Mouse (Mus musculus): ENCODE measurements at regions not wholly inside any gene's neighbourhood (a gene's known extent, or its start where the extent isn't known, plus 50 kb on each side); places are given as distances from the start of the nearest gene placed in this dataset.

DNA sequence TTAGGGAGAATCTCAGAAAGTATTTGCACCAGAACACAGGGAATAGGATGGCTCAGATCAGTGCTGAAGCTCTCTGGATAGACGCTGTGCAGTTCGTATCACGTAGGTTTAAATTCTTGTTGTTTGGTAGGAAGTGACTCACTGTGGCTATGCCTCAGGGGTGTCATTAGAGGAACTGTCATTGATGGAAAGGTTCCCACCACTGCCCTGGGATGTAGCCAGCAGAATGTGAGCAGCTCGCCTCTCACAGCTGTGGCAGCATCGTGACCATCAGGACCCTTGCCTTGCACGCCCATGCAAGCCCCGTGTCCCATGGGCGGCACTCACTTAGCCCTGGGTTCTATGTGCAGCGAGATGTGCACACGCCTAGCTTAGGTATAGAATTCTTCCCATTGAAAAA is 651.6 kb upstream of the Gm19410 start:
- H3K9ac ChIP-seq (ENCODE audit: low read depth, low read length): no peak overlapping the region
- no peaks in the 10 kb centered on the region for H3K9me3 ChIP-seq (ENCODE audit: control insufficient read depth, low read length)
- H3K4me2 ChIP-seq (ENCODE audit: low read depth, low read length): no peak overlapping the region
- no peak for ATAC-seq
- 70% methylated on average over 10 of the region's 10 CpGs for WGBS
- H3K4me3 ChIP-seq (ENCODE audit: low read length): no peak overlapping the region
- peaks cover 3% of the 10 kb centered on the region; the same call in 1 of the 2 replicates for H3K4me1 ChIP-seq (ENCODE audit: control insufficient read depth, insufficient read depth, low read length)
- no peak overlapping the region for H3K27ac ChIP-seq (ENCODE audit: low read length)
- no peaks in the 10 kb centered on the region for H3K27me3 ChIP-seq (replicated peaks; ENCODE audit: control insufficient read depth, insufficient read depth, low read length)
- H3K36me3 ChIP-seq (ENCODE audit: control insufficient read depth, insufficient read depth, low read length): no peaks in the 10 kb centered on the region

DNA sequence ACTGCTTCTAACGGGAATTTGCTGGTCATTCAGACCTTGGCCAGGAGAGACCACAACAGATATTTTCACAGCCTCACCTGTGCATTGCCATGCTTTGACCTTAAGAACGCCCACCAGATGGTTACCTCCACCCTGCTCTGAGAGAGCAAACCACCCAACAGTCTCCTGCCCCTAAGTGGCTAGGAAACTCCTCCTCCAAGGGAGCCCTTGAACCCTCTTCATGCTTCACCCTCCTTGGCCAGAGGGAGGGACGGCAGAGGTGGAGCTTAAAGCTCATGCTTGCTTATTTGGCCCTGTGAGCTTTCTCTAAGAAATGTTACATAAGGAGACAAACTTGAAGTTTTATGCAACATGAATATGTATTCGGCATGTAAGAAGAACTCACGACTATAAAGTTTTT is 645.0 kb upstream of the Gm19410 start:
- no peak overlapping the region for H3K9ac ChIP-seq (ENCODE audit: low read depth, low read length)
- no peaks in the 10 kb centered on the region for H3K36me3 ChIP-seq (ENCODE audit: control insufficient read depth, insufficient read depth, low read length)
- no peak for ATAC-seq
- 70% methylated on average over 5 of the region's 5 CpGs for WGBS
- H3K4me3 ChIP-seq (ENCODE audit: low read length): no peak overlapping the region
- H3K4me2 ChIP-seq (ENCODE audit: low read depth, low read length): no peak overlapping the region
- no peak overlapping the region for H3K27ac ChIP-seq (ENCODE audit: low read length)
- no peaks in the 10 kb centered on the region for H3K27me3 ChIP-seq (replicated peaks; ENCODE audit: control insufficient read depth, insufficient read depth, low read length)
- H3K9me3 ChIP-seq (ENCODE audit: control insufficient read depth, low read length): no peaks in the 10 kb centered on the region
- no peaks in the 10 kb centered on the region for H3K4me1 ChIP-seq (ENCODE audit: control insufficient read depth, insufficient read depth, low read length)

DNA sequence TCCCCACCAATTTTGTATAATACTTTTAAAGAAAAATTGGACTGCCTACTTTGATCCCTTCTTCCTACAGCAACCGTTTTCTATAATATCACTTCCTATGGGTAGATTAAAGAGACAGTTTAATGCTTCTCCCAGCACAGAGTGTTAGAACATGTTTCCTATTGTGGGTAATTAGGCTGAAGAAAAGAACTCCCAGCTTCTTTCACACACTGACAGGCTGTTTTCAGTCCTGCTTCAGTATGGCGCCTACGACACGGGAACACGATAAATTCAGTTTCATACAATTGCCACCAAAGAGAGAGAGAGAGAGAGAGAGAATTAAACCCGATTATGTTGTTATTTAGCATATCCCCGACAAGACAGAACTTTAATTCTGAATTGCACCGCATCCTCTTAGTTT is 644.5 kb upstream of the Gm19410 start:
- no peak overlapping the region for H3K4me2 ChIP-seq (ENCODE audit: low read depth, low read length)
- H3K9ac ChIP-seq (ENCODE audit: low read depth, low read length): no peak overlapping the region
- H3K27ac ChIP-seq (ENCODE audit: low read length): no peak overlapping the region
- no peak for ATAC-seq
- no peaks in the 10 kb centered on the region for H3K27me3 ChIP-seq (replicated peaks; ENCODE audit: control insufficient read depth, insufficient read depth, low read length)
- no peaks in the 10 kb centered on the region for H3K4me1 ChIP-seq (ENCODE audit: control insufficient read depth, insufficient read depth, low read length)
- H3K9me3 ChIP-seq (ENCODE audit: control insufficient read depth, low read length): no peaks in the 10 kb centered on the region
- no peaks in the 10 kb centered on the region for H3K36me3 ChIP-seq (ENCODE audit: control insufficient read depth, insufficient read depth, low read length)
- WGBS: 93% methylated on average over 8 of the region's 8 CpGs
- no peak overlapping the region for H3K4me3 ChIP-seq (ENCODE audit: low read length)

DNA sequence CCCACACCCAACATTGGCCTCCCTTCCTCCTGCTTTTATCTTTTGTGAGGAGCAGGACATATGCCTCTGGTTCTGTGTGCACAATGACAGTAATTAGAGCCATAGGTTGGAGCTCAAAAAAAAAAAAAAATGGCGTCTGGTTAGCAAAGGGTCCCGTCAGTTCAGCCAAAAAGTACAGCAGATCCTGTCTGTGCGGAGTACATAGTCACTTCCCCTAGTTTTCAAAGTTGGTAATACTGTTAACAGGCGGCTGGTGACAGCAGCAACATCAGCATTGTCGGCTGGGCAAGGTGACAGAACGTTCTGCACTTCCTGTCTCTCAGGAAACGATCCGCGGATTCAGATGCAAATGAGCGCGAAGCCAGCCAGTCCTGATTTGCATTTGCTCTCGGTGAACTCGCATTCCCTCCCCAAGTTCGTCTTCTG is 642.4 kb upstream of the Gm19410 start:
- Histone ChIP-seq H3K4me2 (ENCODE audit: low read depth, low read length) (peak overlapping the region; percentile 32), H3K4me1 (ENCODE audit: control insufficient read depth, insufficient read depth, low read length) (no peaks in the 10 kb centered on the region), H3K9ac (ENCODE audit: low read depth, low read length) (peak overlapping the region; percentile 2), H3K27me3 (replicated peaks; ENCODE audit: control insufficient read depth, insufficient read depth, low read length) (no peaks in the 10 kb centered on the region), H3K36me3 (ENCODE audit: control insufficient read depth, insufficient read depth, low read length) (no peaks in the 10 kb centered on the region), H3K27ac (ENCODE audit: low read length) (no peak overlapping the region), H3K4me3 (ENCODE audit: low read length) (peak overlapping the region; percentile 4), H3K9me3 (ENCODE audit: control insufficient read depth, low read length) (no peaks in the 10 kb centered on the region)
- 12% methylated on average over 14 of the region's 14 CpGs for WGBS
- no peak for ATAC-seq

DNA sequence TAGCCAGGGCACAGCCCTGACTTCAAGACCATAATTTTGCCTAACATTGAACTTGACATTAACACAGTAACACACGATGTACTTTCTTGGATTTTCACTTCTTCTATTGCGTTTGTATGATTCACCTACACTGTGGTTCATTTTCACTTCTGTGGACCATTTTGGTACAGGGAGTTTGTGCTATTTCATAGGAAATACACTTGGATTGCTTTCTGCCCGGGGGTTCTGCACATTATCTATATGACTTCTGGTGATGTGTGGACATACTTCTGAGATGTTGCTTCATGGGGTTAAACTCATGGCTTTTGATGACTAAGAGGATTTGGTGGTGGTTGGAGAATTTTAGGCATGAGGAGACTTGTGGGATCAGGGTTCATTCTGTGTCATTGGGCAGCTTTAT is 640.4 kb upstream of the Gm19410 start:
- no peaks in the 10 kb centered on the region for H3K36me3 ChIP-seq (ENCODE audit: control insufficient read depth, insufficient read depth, low read length)
- no peak for ATAC-seq
- no peaks in the 10 kb centered on the region for H3K9me3 ChIP-seq (ENCODE audit: control insufficient read depth, low read length)
- 83% methylated on average over 3 of the region's 3 CpGs for WGBS
- H3K4me1 ChIP-seq (ENCODE audit: control insufficient read depth, insufficient read depth, low read length): no peaks in the 10 kb centered on the region
- no peak overlapping the region for H3K4me2 ChIP-seq (ENCODE audit: low read depth, low read length)
- no peaks in the 10 kb centered on the region for H3K27me3 ChIP-seq (replicated peaks; ENCODE audit: control insufficient read depth, insufficient read depth, low read length)
- H3K9ac ChIP-seq (ENCODE audit: low read depth, low read length): no peak overlapping the region
- H3K27ac ChIP-seq (ENCODE audit: low read length): no peak overlapping the region
- no peak overlapping the region for H3K4me3 ChIP-seq (ENCODE audit: low read length)

DNA sequence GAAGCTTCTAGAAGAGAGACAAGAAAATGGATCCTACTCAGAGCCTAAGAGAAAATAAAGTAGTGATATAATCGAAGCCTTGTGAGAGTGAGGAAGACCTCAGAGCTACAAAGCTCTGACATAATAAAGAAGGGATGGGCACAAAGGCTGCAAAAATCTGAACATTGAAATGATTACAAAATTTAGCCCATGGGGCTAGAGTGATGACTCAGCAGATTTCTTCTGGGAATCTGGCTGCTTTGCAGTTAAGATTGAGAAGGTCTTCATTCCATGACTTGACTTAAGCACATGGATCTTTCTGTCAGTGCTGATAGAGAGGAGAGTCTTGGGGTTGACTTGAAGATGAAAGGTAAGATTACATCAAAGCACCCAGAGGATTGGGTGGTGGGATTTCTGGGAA is 633.3 kb upstream of the Gm19410 start:
- no peak for ATAC-seq
- WGBS: 94% methylated on average over 1 of the region's 1 CpGs
- H3K9me3 ChIP-seq (ENCODE audit: control insufficient read depth, low read length): no peaks in the 10 kb centered on the region

DNA sequence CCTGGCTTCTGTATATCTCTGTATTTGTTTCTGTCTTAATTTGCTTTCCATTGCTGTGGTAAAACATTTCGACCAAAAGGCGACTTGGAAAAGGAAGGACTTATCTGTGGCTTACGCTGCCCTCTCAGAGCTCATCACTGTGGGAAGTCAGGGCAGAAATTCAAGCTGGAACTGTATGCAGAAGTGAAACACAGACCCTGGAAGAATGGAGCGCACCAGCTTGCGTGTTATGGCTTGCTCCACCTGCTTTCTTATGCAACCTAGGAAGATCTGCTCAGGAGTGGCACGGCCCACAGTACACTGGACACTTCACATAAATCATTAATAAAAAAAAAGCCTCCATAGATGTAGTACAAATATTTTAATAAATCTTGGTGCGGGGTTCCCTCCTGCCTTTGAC is 630.0 kb upstream of the Gm19410 start:
- Histone ChIP-seq H3K36me3 (ENCODE audit: control insufficient read depth, insufficient read depth, low read length) (no peaks in the 10 kb centered on the region), H3K9ac (ENCODE audit: low read depth, low read length) (no peak overlapping the region), H3K9me3 (ENCODE audit: control insufficient read depth, low read length) (no peaks in the 10 kb centered on the region), H3K4me2 (ENCODE audit: low read depth, low read length) (no peak overlapping the region), H3K4me1 (ENCODE audit: control insufficient read depth, insufficient read depth, low read length) (no peaks in the 10 kb centered on the region), H3K27ac (ENCODE audit: low read length) (no peak overlapping the region), H3K4me3 (ENCODE audit: low read length) (no peak overlapping the region), H3K27me3 (replicated peaks; ENCODE audit: control insufficient read depth, insufficient read depth, low read length) (no peaks in the 10 kb centered on the region)
- ATAC-seq: no peak
- WGBS: 84% methylated on average over 7 of the region's 7 CpGs

More for the DNA sequence above, 633.3 kb upstream of the Gm19410 start:
- no peaks in the 10 kb centered on the region for H3K36me3 ChIP-seq (ENCODE audit: control insufficient read depth, insufficient read depth, low read length)
- H3K4me3 ChIP-seq (ENCODE audit: low read length): no peak overlapping the region
- H3K4me1 ChIP-seq (ENCODE audit: control insufficient read depth, insufficient read depth, low read length): no peaks in the 10 kb centered on the region
- no peaks in the 10 kb centered on the region for H3K27me3 ChIP-seq (replicated peaks; ENCODE audit: control insufficient read depth, insufficient read depth, low read length)
- H3K9ac ChIP-seq (ENCODE audit: low read depth, low read length): no peak overlapping the region
- no peak overlapping the region for H3K27ac ChIP-seq (ENCODE audit: low read length)
- no peak overlapping the region for H3K4me2 ChIP-seq (ENCODE audit: low read depth, low read length)

DNA sequence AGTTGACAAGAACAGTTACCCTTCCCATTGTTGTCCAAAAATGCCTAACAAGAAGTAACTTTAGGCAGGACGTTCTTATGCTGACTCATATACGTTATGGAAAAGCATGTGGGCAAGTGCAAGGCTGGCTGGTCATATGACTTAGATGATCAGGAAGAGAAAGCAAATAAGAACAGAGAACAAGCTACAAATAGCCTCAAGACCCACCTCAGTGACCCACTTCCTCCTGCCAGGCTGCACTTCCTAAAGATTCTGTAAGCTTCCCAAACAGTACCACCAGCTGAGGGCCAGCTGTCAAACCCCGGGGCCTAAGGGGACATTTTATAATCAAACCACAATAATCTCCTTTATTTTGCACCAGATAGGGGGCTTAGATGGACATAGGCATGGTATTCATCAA is 628.9 kb upstream of the Gm19410 start:
- H3K27me3 ChIP-seq (replicated peaks; ENCODE audit: control insufficient read depth, insufficient read depth, low read length): no peaks in the 10 kb centered on the region
- H3K4me1 ChIP-seq (ENCODE audit: control insufficient read depth, insufficient read depth, low read length): no peaks in the 10 kb centered on the region
- no peak for ATAC-seq
- no peaks in the 10 kb centered on the region for H3K9me3 ChIP-seq (ENCODE audit: control insufficient read depth, low read length)
- no peak overlapping the region for H3K27ac ChIP-seq (ENCODE audit: low read length)
- no peak overlapping the region for H3K9ac ChIP-seq (ENCODE audit: low read depth, low read length)
- H3K4me2 ChIP-seq (ENCODE audit: low read depth, low read length): no peak overlapping the region
- 87% methylated on average over 3 of the region's 3 CpGs for WGBS
- H3K4me3 ChIP-seq (ENCODE audit: low read length): no peak overlapping the region
- H3K36me3 ChIP-seq (ENCODE audit: control insufficient read depth, insufficient read depth, low read length): no peaks in the 10 kb centered on the region

DNA sequence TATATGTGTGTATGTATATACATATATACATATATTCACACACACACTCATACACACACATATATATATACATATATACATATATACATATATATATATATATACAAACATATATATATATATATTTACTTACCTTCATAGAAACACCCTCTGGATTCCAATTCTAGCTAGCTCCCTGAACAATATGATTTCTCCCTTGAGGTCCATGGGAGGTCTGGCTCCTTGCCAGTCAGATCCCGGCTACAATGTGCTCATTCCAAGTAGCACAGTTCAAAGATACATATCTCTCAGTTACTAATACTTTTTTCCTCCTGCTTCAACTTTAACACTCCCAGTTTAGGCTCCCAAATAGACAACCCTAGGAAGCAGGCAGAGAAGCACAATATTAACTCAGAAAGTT is 624.8 kb upstream of the Gm19410 start:
- H3K9ac ChIP-seq (ENCODE audit: low read depth, low read length): no peak overlapping the region
- no peak overlapping the region for H3K27ac ChIP-seq (ENCODE audit: low read length)
- H3K9me3 ChIP-seq (ENCODE audit: control insufficient read depth, low read length): no peaks in the 10 kb centered on the region
- 59% methylated on average over 1 of the region's 1 CpGs for WGBS
- H3K36me3 ChIP-seq (ENCODE audit: control insufficient read depth, insufficient read depth, low read length): no peaks in the 10 kb centered on the region
- no peaks in the 10 kb centered on the region for H3K4me1 ChIP-seq (ENCODE audit: control insufficient read depth, insufficient read depth, low read length)
- ATAC-seq: no peak
- no peak overlapping the region for H3K4me3 ChIP-seq (ENCODE audit: low read length)
- no peak overlapping the region for H3K4me2 ChIP-seq (ENCODE audit: low read depth, low read length)
- H3K27me3 ChIP-seq (replicated peaks; ENCODE audit: control insufficient read depth, insufficient read depth, low read length): no peaks in the 10 kb centered on the region

DNA sequence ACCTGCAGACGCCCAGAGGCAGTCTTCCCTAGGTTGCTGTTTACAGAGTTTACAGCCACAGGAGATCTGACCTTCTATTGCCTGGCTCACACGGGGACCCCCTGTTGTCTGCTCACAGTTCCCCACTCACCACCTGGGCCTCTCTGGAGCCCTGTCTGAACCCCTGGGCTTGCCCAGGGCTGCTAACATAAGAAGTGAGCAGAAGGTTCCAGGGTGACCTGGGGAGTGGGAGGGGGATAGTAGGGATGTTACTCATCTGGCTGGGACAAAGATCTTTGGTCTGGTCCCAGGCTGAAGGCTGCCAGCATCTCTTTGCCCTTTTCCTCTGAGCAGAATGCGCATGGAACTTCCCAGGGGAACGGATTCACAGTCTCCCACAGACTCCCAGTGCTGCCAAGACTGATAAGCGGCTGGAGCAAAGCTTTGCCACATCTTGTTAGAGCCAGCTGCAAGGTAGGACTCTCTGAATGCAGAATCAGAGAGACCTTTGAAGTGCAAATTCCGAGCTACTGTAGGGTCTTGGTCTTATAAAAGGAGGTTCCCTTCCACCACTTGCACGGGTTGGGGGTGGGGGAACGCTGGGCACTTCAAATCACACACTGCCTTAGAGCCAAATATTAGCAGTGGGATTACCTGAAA is 622.5 kb upstream of the Gm19410 start:
- 35% methylated on average over 8 of the region's 8 CpGs for WGBS
- ATAC-seq: no peak

More for the DNA sequence above, 622.5 kb upstream of the Gm19410 start:
- H3K4me2 ChIP-seq (ENCODE audit: low read depth, low read length): no peak overlapping the region
- H3K4me1 ChIP-seq (ENCODE audit: control insufficient read depth, insufficient read depth, low read length): no peaks in the 10 kb centered on the region
- H3K27me3 ChIP-seq (replicated peaks; ENCODE audit: control insufficient read depth, insufficient read depth, low read length): no peaks in the 10 kb centered on the region
- no peaks in the 10 kb centered on the region for H3K9me3 ChIP-seq (ENCODE audit: control insufficient read depth, low read length)
- H3K36me3 ChIP-seq (ENCODE audit: control insufficient read depth, insufficient read depth, low read length): no peaks in the 10 kb centered on the region
- H3K4me3 ChIP-seq (ENCODE audit: low read length): no peak overlapping the region
- H3K9ac ChIP-seq (ENCODE audit: low read depth, low read length): no peak overlapping the region
- H3K27ac ChIP-seq (ENCODE audit: low read length): no peak overlapping the region

Data from intestine, embryonic 16.5 days (tissue).